Mouse (Mus musculus) olfactory bulb, adult 2 months (tissue): Measurements from ENCODE around the gene Camkv.

ENCODE experiments used
- CTCF ChIP-seq: fragments of 200-500 bp; IDR thresholded peaks from 2 replicates; pipeline ENCODE4 v1.5.1; 2012; ENCODE audit warnings: low read depth, mild to moderate bottlenecking, low read length, moderate library complexity; ENCODE audit not compliant: insufficient read depth
- POLR2A ChIP-seq: fragments of 200-500 bp; IDR thresholded peaks from 2 replicates; pipeline ENCODE4 v1.6.1; 2012; ENCODE audit warnings: mild to moderate bottlenecking, low read depth, low read length, moderate library complexity; ENCODE audit not compliant: insufficient read depth

DNA sequence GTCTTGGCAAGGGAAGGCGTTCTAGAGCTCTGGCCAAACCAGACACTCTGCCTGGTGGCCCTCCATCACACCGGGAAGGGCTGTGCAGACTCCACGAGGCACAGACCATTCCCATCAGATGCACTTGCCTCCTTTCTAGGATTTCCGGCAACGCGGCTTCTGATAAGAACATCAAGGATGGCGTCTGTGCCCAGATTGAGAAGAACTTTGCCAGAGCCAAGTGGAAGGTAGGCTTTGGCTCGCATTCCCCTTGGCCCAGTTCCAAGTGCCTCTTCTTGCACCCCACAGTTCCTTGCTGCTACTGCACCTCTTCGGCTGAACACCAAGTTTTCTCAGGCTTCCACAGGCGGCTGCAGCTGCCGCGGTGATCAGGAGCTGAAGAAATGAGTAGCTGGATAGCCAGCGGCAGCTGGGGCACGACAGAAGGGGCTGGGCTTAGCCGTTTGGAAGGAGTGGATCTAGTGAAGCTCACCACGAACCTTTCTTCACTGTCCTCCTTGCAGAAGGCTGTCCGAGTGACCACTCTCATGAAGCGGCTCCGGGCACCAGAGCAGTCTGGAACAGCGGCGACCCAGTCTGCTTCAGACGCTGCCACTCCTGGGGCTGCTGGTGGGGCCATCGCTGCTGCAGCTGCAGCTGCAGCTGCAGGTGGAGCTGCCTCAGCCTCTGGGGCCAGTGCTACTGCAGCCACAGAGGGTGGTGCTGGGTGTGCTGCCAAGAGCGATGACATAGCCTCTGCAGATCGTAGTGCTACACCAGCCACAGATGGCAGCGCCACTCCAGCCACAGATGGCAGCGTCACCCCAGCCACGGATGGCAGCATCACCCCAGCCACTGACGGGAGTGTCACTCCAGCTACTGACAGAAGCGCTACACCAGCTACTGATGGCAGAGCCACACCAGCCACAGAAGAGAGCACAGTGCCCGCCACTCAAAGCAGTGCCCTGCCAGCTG lies 12.0 kb downstream of the Camkv start:
- TF ChIP-seq POLR2A = no peak
- TF ChIP-seq CTCF = no peak
